Mouse (Mus musculus): ENCODE data around the gene Vps33a.

GRCm38 (mm10) chr5:123580043-123580442 lies 7.2 kb upstream of the Vps33a start:
- no peak for TF ChIP-seq GATA1 (IDR thresholded peaks at IDR 0.05; ENCODE audit: borderline replicate concordance, low read length)
- no peak for TF ChIP-seq FLI1 (IDR thresholded peaks at IDR 0.05; ENCODE audit: low read length)
